Mouse (Mus musculus) spleen, adult 2 months (tissue): ENCODE results near the gene Tspan10. TPM values are rescaled to one million over a fixed set of nuclear protein-coding genes. Genes with fewer than 3 reads are reported as not detected.

ENCODE experiments used
- DNase-seq, 2 experiments: peaks; one replicate each; pipeline versions ENCODE4 v3.0.0 to v3.0.0-alpha.2; 2012 to 2021; ENCODE audit warnings: low spot score in 2 of 2, low read depth in 1 of 2
- H3K27ac ChIP-seq: fragments of 200-500 bp; 2 replicates; pipeline ENCODE4 v1.5.1; 2012; ENCODE audit warnings: low read length, inconsistent platforms; ENCODE audit not compliant: insufficient read depth
- H3K27me3 ChIP-seq: fragments of 200-500 bp; 2 replicates; pipeline ENCODE4 v1.6.1; 2012; ENCODE audit warnings: mild to moderate bottlenecking, moderate library complexity, low read length, inconsistent platforms; ENCODE audit not compliant: control insufficient read depth, insufficient read depth
- H3K36me3 ChIP-seq: fragments of 200-500 bp; 2 replicates; pipeline ENCODE4 v1.6.1; 2012; ENCODE audit warnings: mild to moderate bottlenecking, low read length, inconsistent platforms; ENCODE audit not compliant: control insufficient read depth, insufficient read depth
- H3K4me1 ChIP-seq: fragments of 200-500 bp; 2 replicates; pipeline ENCODE4 v1.6.1; 2011; ENCODE audit warnings: inconsistent platforms; ENCODE audit not compliant: control insufficient read depth, insufficient read depth, insufficient read length
- H3K4me3 ChIP-seq: fragments of 200-500 bp; 2 replicates; pipeline ENCODE4 v1.5.1; 2011; ENCODE audit warnings: mild to moderate bottlenecking, inconsistent platforms; ENCODE audit not compliant: insufficient read depth, insufficient read length; ENCODE audit errors: extremely low read depth
- CTCF ChIP-seq: fragments of 200-500 bp; IDR thresholded peaks from 2 replicates; pipeline ENCODE4 v1.5.1; 2011; ENCODE audit warnings: mild to moderate bottlenecking, inconsistent platforms; ENCODE audit not compliant: insufficient read depth, insufficient read length, insufficient replicate concordance; ENCODE audit errors: extremely low read depth
- POLR2A ChIP-seq: fragments of 200-500 bp; IDR thresholded peaks from 2 replicates; pipeline ENCODE4 v1.6.1; 2011; ENCODE audit warnings: low read depth, low read length, inconsistent platforms
- WGBS: fragments of 180-500 bp; shearing (Covaris S2); methylation state at CpG from one replicate; pipeline ENCODE4 v1.1.7; 2018; 5-methylcytosine and 5-hydroxymethylcytosine counted together
- polyA plus RNA-seq: library from polyadenylated mRNA; depleted of rRNA; stranded (reverse); fragments of >200 nt; gene quantifications from 2 replicates; pipeline ENCODE4 v1.2.3, GENCODE M21; 2012

The Tspan10 gene
- polyA plus RNA-seq, 1 experiment, result 9.1 TPM

- no peak for DNase-seq
- H3K27ac ChIP-seq, result no peak overlapping the region
- WGBS, result 91% methylated on average over 4 of the region's 4 CpGs
- no peak overlapping the region for H3K4me3 ChIP-seq
- no peaks in the 10 kb centered on the region for H3K27me3 ChIP-seq
- TF ChIP-seq POLR2A (no peak), CTCF (no peak)
- H3K4me1 ChIP-seq, result peaks cover 12% of the 10 kb centered on the region; the same call in 1 of the 2 replicates
- peaks cover 12% of the 10 kb centered on the region for H3K36me3 ChIP-seq
Observed at GRCm38 (mm10) chr11:120465521-120465920, 23.1 kb downstream of the Tspan10 start.

GRCm38 (mm10) chr11:120467051-120467735, 24.7 kb downstream of the Tspan10 start, which contains the start of gene Arl16:
Arl16 (minus strand) TSS chr11:120467607.
- peak within 1 kb of the TSS; percentile 92 for H3K4me3 ChIP-seq
- peak within 1 kb of the TSS; percentile 49; the same call in 1 of the 2 replicates for H3K27ac ChIP-seq
- under 1% methylated on average over 54 of the region's 54 CpGs for WGBS
- H3K4me1 ChIP-seq, result peaks cover 12% of the 10 kb centered on the region; the same call in 1 of the 2 replicates
- TF ChIP-seq CTCF (no peak), POLR2A (peak; percentile 91)
- H3K36me3 ChIP-seq, result peaks cover 16% of the 10 kb centered on the region
- DNase-seq, result peak; percentile 93 to 95
- no peaks in the 10 kb centered on the region for H3K27me3 ChIP-seq

GRCm38 (mm10) chr11:120467736-120468092, 25.3 kb downstream of the Tspan10 start:
- H3K27ac ChIP-seq, result peak overlapping the region; percentile 49; the same call in 1 of the 2 replicates
- peak overlapping the region; percentile 92 for H3K4me3 ChIP-seq
- H3K36me3 ChIP-seq, result peaks cover 13% of the 10 kb centered on the region
- TF ChIP-seq CTCF (no peak), POLR2A (no peak)
- no peaks in the 10 kb centered on the region for H3K27me3 ChIP-seq
- DNase-seq, result no peak
- under 1% methylated on average over 33 of the region's 33 CpGs for WGBS
- H3K4me1 ChIP-seq, result peaks cover 12% of the 10 kb centered on the region; the same call in 1 of the 2 replicates

- Histone ChIP-seq H3K4me3 (no peak overlapping the region), H3K4me1 (peaks cover 7% of the 10 kb centered on the region; the same call in 1 of the 2 replicates), H3K27me3 (no peaks in the 10 kb centered on the region), H3K27ac (no peak overlapping the region), H3K36me3 (peaks cover 27% of the 10 kb centered on the region)
- DNase-seq, result no peak
- TF ChIP-seq POLR2A (no peak), CTCF (no peak)
- WGBS, result 98% methylated on average over 6 of the region's 6 CpGs
Observed at GRCm38 (mm10) chr11:120472052-120472451, 29.6 kb downstream of the Tspan10 start.

- Histone ChIP-seq H3K27ac (no peak overlapping the region), H3K4me1 (peaks cover 5% of the 10 kb centered on the region), H3K27me3 (no peaks in the 10 kb centered on the region), H3K4me3 (no peak overlapping the region), H3K36me3 (peaks cover 37% of the 10 kb centered on the region)
- no peak for TF ChIP-seq POLR2A
- TF ChIP-seq CTCF, result no peak
- 94% methylated on average over 7 of the region's 7 CpGs for WGBS
- no peak for DNase-seq
Observed at GRCm38 (mm10) chr11:120483448-120483934, 41.0 kb downstream of the Tspan10 start.

GRCm38 (mm10) chr11:120484265-120484981, 42.0 kb downstream of the Tspan10 start, which contains the start of gene Mrpl12:
Mrpl12 (plus strand) TSS chr11:120484613.
- Histone ChIP-seq H3K4me1 (peaks cover 6% of the 10 kb centered on the region), H3K27me3 (no peaks in the 10 kb centered on the region), H3K27ac (peak within 1 kb of the TSS; percentile 55), H3K4me3 (peak within 1 kb of the TSS; percentile 87), H3K36me3 (peaks cover 31% of the 10 kb centered on the region)
- TF ChIP-seq POLR2A (peak; percentile 56; the same call in 1 of the 2 replicates), CTCF (no peak)
- under 1% methylated on average over 60 of the region's 60 CpGs for WGBS
- DNase-seq, result peak; percentile 86 to 88
